Mouse (Mus musculus): ENCODE results near the gene Serpina1e.

DNA sequence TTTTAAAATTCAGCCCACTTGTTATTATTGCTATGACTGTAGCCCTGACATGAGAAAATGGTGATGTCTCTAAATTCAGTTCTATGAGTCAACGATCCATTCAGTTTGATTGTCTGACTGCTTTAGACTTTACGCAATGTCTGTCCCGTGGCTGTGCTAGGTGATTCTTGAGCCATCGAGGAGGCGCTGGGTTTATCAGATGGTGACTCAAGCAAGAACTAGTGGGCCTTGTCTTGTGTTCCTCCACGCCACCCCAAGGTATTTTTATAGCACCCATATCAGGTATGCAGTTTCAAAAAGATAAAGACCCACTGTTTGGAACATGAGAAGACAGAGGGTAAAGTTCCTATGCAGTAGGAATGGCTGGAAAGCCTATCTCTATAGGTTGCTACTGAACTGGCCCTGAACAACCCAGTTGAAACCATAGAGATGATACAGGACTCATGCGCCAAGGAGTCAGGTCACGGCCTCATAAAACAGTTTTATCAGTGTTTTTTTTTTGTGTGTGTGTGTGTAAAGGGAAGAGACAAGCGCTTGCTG, 10.9 kb upstream of the Serpina1e start:
- TF ChIP-seq CTCF (IDR thresholded peaks at IDR 0.05; ENCODE audit: insufficient read depth, low read length): no peak
- TF ChIP-seq POLR2A (IDR thresholded peaks at IDR 0.05; ENCODE audit: borderline replicate concordance, extremely low read depth, low read depth, low read length): no peak

All from lung, adult 2 months (tissue).